Mouse (Mus musculus) cortical plate, adult 2 months (tissue): ENCODE data around the gene Ankrd23.

Experiments
- CTCF ChIP-seq: fragments of 200-500 bp; IDR thresholded peaks from 2 replicates; pipeline ENCODE4 v1.5.1; 2011; ENCODE audit warnings: mild to moderate bottlenecking, control low read depth, low read length; ENCODE audit not compliant: insufficient read depth; ENCODE audit errors: extremely low read depth
- POLR2A ChIP-seq: fragments of 200-500 bp; IDR thresholded peaks from 2 replicates; pipeline ENCODE4 v1.6.1; 2011; ENCODE audit warnings: mild to moderate bottlenecking, low read length, control low read depth; ENCODE audit not compliant: insufficient read depth; ENCODE audit errors: extremely low read depth

DNA sequence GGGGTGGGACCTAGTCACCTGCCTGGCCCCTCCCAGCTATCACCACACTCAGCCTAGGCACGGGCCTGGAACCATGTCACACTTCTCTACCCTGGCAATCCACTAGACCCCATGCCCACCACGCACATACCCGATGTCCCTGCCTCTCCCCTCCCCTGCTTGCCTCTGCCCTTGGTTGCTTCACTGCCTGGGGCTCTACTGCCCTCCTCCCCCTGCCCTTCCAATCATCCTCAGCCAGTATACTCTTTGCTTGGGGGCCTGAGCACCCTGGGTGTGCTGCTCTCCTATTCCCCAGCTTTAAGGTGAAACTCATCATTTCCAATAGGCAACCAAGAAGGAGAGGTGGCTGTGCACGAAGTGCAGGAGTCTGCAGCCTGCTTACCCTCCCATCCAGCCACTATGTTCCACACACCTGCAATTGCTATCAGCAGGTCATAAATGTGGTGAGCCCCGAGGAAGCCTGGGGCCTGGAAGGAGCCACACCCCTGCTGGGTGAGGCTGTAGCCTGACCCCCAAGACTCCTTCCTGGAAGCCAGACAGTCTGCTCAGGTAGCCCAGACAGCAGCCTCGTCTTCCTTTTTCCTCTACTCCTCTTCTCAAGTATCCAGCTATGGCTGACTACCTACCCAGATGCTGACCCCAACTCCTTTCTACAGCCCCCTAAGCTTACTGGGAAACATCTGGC is 40.5 kb upstream of the Ankrd23 start:
- TF ChIP-seq POLR2A = no peak
- no peak for TF ChIP-seq CTCF
